Mouse (Mus musculus): ENCODE measurements around the gene Park7. TPM values are rescaled to one million over a fixed set of nuclear protein-coding genes. Genes with fewer than 3 reads are reported as not detected.
A peak's percentile ranks its signal among the peaks of the same experiment; 100 is the strongest.

The Park7 gene
- polyA plus RNA-seq, 2 experiments: 296 to 415 TPM

DNA sequence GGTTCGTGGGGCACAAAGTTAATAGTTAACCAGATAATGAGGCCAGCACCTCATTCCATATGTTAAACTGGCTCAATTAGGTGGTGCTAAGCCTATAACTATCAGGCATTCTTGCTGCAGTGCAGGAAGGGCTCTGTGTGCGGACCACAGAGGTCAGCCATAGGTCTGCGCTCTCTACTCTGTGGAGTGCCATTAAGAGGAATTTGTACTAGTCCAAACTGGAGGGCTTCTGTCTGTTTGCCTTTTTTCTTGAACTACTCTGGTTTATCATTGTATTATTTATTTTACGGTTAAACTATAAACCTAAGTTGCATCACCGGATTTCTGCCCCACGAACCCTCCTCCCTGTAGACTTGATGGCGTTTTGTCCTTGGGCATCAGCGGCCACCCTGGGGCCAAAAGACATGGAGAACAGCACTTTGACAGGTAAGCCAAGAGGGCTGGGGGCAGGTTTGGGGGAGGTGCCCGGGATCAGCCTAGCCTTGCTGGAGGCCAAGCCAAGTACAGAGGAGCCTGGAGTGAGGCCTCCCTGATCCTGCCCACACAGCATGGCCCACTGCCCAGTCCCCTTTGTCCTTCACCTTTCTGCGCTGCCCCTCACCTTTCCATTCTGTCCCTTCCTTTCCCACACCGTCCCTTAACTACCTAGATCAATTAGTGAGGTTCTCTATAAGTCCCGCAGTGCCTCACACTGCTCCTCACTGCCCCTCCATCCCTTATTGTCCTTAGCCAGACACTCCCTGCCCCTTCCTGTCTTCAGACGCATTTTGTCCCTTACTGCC lies 60.4 kb downstream of the Park7 start, which contains the start of gene Errfi1:
Gene Errfi1 (plus strand): TSS at position 240 of the 782 bp plus-strand sequence.
- H3K4me3 ChIP-seq (replicated peaks; ENCODE audit: low read length): peak within 1 kb of the TSS; percentile 85
- H3K4me2 ChIP-seq (replicated peaks; ENCODE audit: low read depth, low read length, severe bottlenecking): peak within 1 kb of the TSS; percentile 61
- TF ChIP-seq POLR2A (IDR thresholded peaks at IDR 0.05; ENCODE audit: borderline replicate concordance, extremely low read depth, insufficient read depth, insufficient read length): no peak
- H3K4me1 ChIP-seq (ENCODE audit: control insufficient read depth, insufficient read depth, low read length): peaks cover 11% of the 10 kb centered on the region
- H3K36me3 ChIP-seq (ENCODE audit: control insufficient read depth, insufficient read depth, low read length): no peaks in the 10 kb centered on the region
- 44% methylated on average over 13 of the region's 13 CpGs for WGBS
- DNase-seq (ENCODE audit: low spot score): no peak
- H3K9ac ChIP-seq (ENCODE audit: low read depth, low read length, severe bottlenecking): peak within 1 kb of the TSS; percentile 94; the same call in 1 of the 2 replicates
- H3K27me3 ChIP-seq (ENCODE audit: control insufficient read depth, insufficient read depth, low read length): no peaks in the 10 kb centered on the region
- ATAC-seq (ENCODE audit: low FRiP score, low read depth): no peak
- H3K9me3 ChIP-seq (ENCODE audit: control insufficient read depth, low read length): no peaks in the 10 kb centered on the region
- H3K27ac ChIP-seq (replicated peaks; ENCODE audit: low read depth, low read length): 0 out of 2 replicates have a peak within 1 kb of the TSS, but pooled peaks have one; percentile 16

DNA sequence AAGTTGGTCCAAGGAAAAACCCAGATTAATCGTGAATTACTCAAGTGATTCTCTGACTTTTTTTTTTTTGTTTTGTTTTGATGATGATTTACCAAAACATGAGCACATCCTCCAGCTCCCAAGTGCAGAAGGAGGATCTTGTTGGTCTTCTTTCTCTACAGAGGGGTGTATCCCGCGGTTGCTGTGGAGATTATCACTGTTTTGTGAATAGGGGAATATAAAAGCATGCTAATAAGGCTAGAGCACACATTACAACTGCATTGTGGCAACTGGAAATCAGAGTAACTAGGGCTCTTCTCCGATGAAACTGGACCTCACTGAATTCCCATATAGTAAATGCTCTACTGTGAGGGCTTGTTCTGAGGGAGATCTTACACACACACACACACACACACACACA lies 61.8 kb downstream of the Park7 start:
- no peaks in the 10 kb centered on the region for H3K27me3 ChIP-seq (ENCODE audit: control insufficient read depth, insufficient read depth, low read length)
- DNase-seq (ENCODE audit: low spot score): no peak
- WGBS: 72% methylated on average over 4 of the region's 4 CpGs
- no peak overlapping the region for H3K27ac ChIP-seq (replicated peaks; ENCODE audit: low read depth, low read length)
- no peak overlapping the region for H3K4me3 ChIP-seq (replicated peaks; ENCODE audit: low read length)
- H3K9me3 ChIP-seq (ENCODE audit: control insufficient read depth, low read length): no peaks in the 10 kb centered on the region
- no peak for ATAC-seq (ENCODE audit: low FRiP score, low read depth)
- H3K4me1 ChIP-seq (ENCODE audit: control insufficient read depth, insufficient read depth, low read length): peaks cover 7% of the 10 kb centered on the region
- H3K4me2 ChIP-seq (replicated peaks; ENCODE audit: low read depth, low read length, severe bottlenecking): no peak overlapping the region
- H3K9ac ChIP-seq (ENCODE audit: low read depth, low read length, severe bottlenecking): no peak overlapping the region
- TF ChIP-seq POLR2A (IDR thresholded peaks at IDR 0.05; ENCODE audit: borderline replicate concordance, extremely low read depth, insufficient read depth, insufficient read length): no peak
- no peaks in the 10 kb centered on the region for H3K36me3 ChIP-seq (ENCODE audit: control insufficient read depth, insufficient read depth, low read length)

DNA sequence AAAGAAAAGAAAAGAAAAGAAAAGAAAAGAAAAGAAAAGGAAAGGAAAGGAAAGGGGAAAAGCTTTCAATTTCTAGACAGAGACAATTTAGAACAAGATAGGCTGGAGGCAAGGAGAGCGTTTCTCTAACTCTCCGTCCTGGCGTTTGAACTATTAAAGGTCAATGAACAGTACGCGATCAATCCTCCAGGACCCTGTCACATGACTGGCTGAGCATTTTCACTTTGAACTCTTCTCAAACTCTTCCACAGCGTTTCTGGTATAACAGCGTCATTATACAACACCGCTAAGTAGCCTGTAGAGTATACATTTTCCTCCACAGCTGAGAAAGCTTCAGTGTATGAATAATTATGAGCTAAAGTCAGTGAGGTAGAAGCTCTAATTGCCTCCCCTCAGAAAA lies 62.2 kb downstream of the Park7 start:
- Histone ChIP-seq H3K36me3 (ENCODE audit: control insufficient read depth, insufficient read depth, low read length) (no peaks in the 10 kb centered on the region), H3K4me1 (ENCODE audit: control insufficient read depth, insufficient read depth, low read length) (peaks cover 6% of the 10 kb centered on the region), H3K27me3 (ENCODE audit: control insufficient read depth, insufficient read depth, low read length) (no peaks in the 10 kb centered on the region), H3K4me2 (replicated peaks; ENCODE audit: low read depth, low read length, severe bottlenecking) (no peak overlapping the region), H3K9ac (ENCODE audit: low read depth, low read length, severe bottlenecking) (no peak overlapping the region), H3K4me3 (replicated peaks; ENCODE audit: low read length) (no peak overlapping the region), H3K9me3 (ENCODE audit: control insufficient read depth, low read length) (no peaks in the 10 kb centered on the region), H3K27ac (replicated peaks; ENCODE audit: low read depth, low read length) (no peak overlapping the region)
- no peak for TF ChIP-seq POLR2A (IDR thresholded peaks at IDR 0.05; ENCODE audit: borderline replicate concordance, extremely low read depth, insufficient read depth, insufficient read length)
- 60% methylated on average over 8 of the region's 8 CpGs for WGBS
- ATAC-seq (ENCODE audit: low FRiP score, low read depth) (no peak), DNase-seq (ENCODE audit: low spot score) (no peak)

DNA sequence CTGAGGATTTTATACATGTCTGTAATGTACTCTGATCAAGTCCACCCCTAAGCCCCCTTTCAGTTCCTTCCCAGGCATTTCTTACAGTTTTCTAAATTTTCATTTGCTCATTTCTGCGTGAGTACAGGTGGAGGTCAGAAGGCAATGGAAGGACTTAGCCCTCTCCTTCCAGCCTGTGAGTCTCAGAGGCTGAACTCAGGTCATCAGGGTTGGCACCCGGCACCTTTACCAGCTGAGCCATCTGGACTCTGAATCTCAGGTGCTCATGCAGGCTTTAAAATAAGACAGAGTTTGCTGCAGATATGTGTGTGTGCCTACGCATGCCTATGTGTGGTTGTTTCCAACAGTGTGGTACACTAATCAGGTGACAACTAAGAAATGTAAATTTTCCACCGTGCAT lies 63.3 kb downstream of the Park7 start:
- DNase-seq (ENCODE audit: low spot score): no peak
- Histone ChIP-seq H3K4me3 (replicated peaks; ENCODE audit: low read length) (no peak overlapping the region), H3K27me3 (ENCODE audit: control insufficient read depth, insufficient read depth, low read length) (no peaks in the 10 kb centered on the region), H3K4me1 (ENCODE audit: control insufficient read depth, insufficient read depth, low read length) (no peaks in the 10 kb centered on the region), H3K4me2 (replicated peaks; ENCODE audit: low read depth, low read length, severe bottlenecking) (no peak overlapping the region), H3K27ac (replicated peaks; ENCODE audit: low read depth, low read length) (no peak overlapping the region), H3K9ac (ENCODE audit: low read depth, low read length, severe bottlenecking) (no peak overlapping the region), H3K36me3 (ENCODE audit: control insufficient read depth, insufficient read depth, low read length) (no peaks in the 10 kb centered on the region), H3K9me3 (ENCODE audit: control insufficient read depth, low read length) (no peaks in the 10 kb centered on the region)
- ATAC-seq (ENCODE audit: low FRiP score, low read depth): no peak
- 86% methylated on average over 4 of the region's 4 CpGs for WGBS
- no peak for TF ChIP-seq POLR2A (IDR thresholded peaks at IDR 0.05; ENCODE audit: borderline replicate concordance, extremely low read depth, insufficient read depth, insufficient read length)

DNA sequence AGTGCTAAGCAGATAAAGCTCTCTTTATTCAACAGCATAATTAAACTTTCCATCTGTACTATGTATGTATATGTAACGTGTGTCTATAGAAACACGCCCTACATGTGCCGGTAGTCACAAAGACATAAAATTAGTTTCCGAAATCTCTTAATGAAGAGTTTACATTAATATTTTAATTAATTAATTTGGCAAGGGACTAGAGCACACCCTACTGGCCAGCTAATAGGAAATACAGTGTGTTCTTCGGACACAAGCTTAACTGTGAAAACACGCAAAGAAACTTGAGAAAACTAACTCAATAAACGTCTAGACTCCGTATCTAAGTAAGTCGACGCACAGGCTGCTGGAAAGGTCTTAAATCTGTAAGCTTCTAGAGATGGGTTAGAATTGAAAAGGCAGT lies 64.3 kb downstream of the Park7 start:
- 53% methylated on average over 10 of the region's 10 CpGs for WGBS
- H3K9ac ChIP-seq (ENCODE audit: low read depth, low read length, severe bottlenecking): no peak overlapping the region
- no peaks in the 10 kb centered on the region for H3K36me3 ChIP-seq (ENCODE audit: control insufficient read depth, insufficient read depth, low read length)
- H3K27ac ChIP-seq (replicated peaks; ENCODE audit: low read depth, low read length): no peak overlapping the region
- H3K4me2 ChIP-seq (replicated peaks; ENCODE audit: low read depth, low read length, severe bottlenecking): no peak overlapping the region
- TF ChIP-seq POLR2A (IDR thresholded peaks at IDR 0.05; ENCODE audit: borderline replicate concordance, extremely low read depth, insufficient read depth, insufficient read length): no peak
- H3K27me3 ChIP-seq (ENCODE audit: control insufficient read depth, insufficient read depth, low read length): no peaks in the 10 kb centered on the region
- no peaks in the 10 kb centered on the region for H3K9me3 ChIP-seq (ENCODE audit: control insufficient read depth, low read length)
- no peak overlapping the region for H3K4me3 ChIP-seq (replicated peaks; ENCODE audit: low read length)
- DNase-seq (ENCODE audit: low spot score) (no peak), ATAC-seq (ENCODE audit: low FRiP score, low read depth) (no peak)
- no peaks in the 10 kb centered on the region for H3K4me1 ChIP-seq (ENCODE audit: control insufficient read depth, insufficient read depth, low read length)

Other genes with a start within 250 kb of the Park7 start
- gene Errfi1, start 60.5 kb downstream of the Park7 start, polyA plus RNA-seq (2012; rRNA removed): 20.2 and 22.3 TPM in 2 replicates
- gene Errfi1, start 60.5 kb downstream of the Park7 start, polyA plus RNA-seq (2014; fragmentation: Nextera tagmentation; extraction: Ambion mirVana): 23.9 and 27.2 TPM in 2 replicates
- 0.79 and 0.80 TPM in 2 replicates for gene Tnfrsf9, start 125 bp upstream of the Park7 start, polyA plus RNA-seq (2012; rRNA removed)
- gene Tnfrsf9, start 125 bp upstream of the Park7 start, polyA plus RNA-seq (2014; fragmentation: Nextera tagmentation; extraction: Ambion mirVana): 0.08 and 0.19 TPM in 2 replicates
- gene Uts2, start 82.7 kb upstream of the Park7 start, polyA plus RNA-seq (2012; rRNA removed): not detected in 2 replicates
- not detected in 2 replicates for gene Uts2, start 82.7 kb upstream of the Park7 start, polyA plus RNA-seq (2014; fragmentation: Nextera tagmentation; extraction: Ambion mirVana)
- 7.8 and 10.4 TPM in 2 replicates for gene Per3, start 130.2 kb upstream of the Park7 start, polyA plus RNA-seq (2012; rRNA removed)
- 6.1 and 6.9 TPM in 2 replicates for gene Per3, start 130.2 kb upstream of the Park7 start, polyA plus RNA-seq (2014; fragmentation: Nextera tagmentation; extraction: Ambion mirVana)
- 93.0 and 94.8 TPM in 2 replicates for gene Vamp3, start 143.5 kb upstream of the Park7 start, polyA plus RNA-seq (2012; rRNA removed)
- gene Vamp3, start 143.5 kb upstream of the Park7 start, polyA plus RNA-seq (2014; fragmentation: Nextera tagmentation; extraction: Ambion mirVana): 50.7 and 55.1 TPM in 2 replicates
- not detected in 2 replicates for gene Gm13090, start 175.1 kb upstream of the Park7 start, polyA plus RNA-seq (2012; rRNA removed)
- not detected in 2 replicates for gene Gm13090, start 175.1 kb upstream of the Park7 start, polyA plus RNA-seq (2014; fragmentation: Nextera tagmentation; extraction: Ambion mirVana)